Mouse (Mus musculus) embryonic fibroblast, embryonic 13.5 days (primary cell): ENCODE measurements around the gene Cacna1c. TPM values are rescaled to one million over a fixed set of nuclear protein-coding genes. Genes with fewer than 3 reads are reported as not detected.

ENCODE experiments used
- H3K27ac ChIP-seq: 2 replicates; pipeline ENCODE4 v1.5.1; 2012; ENCODE audit warnings: low read length, control low read depth, inconsistent platforms; ENCODE audit not compliant: insufficient read depth
- H3K4me1 ChIP-seq: 2 replicates; pipeline ENCODE4 v1.6.1; 2011; ENCODE audit warnings: low read length; ENCODE audit not compliant: control insufficient read depth, insufficient read depth
- H3K4me3 ChIP-seq: 2 replicates; pipeline ENCODE4 v1.5.1; 2011; ENCODE audit warnings: mild to moderate bottlenecking, control low read depth, low read length; ENCODE audit not compliant: insufficient read depth
- CTCF ChIP-seq: IDR thresholded peaks from 2 replicates; pipeline ENCODE4 v1.5.1; 2011; ENCODE audit warnings: mild to moderate bottlenecking, control low read depth, low read length, moderate library complexity, borderline replicate concordance; ENCODE audit not compliant: insufficient read depth
- POLR2A ChIP-seq: IDR thresholded peaks from 2 replicates; pipeline ENCODE4 v1.6.1; 2011; ENCODE audit warnings: low read depth, mild to moderate bottlenecking, control low read depth, low read length, moderate library complexity
- polyA plus RNA-seq: library from polyadenylated mRNA; stranded (reverse); fragments of >200 nt; gene quantifications from 2 replicates; pipeline ENCODE4 v1.2.4, GENCODE M21; 2011; ENCODE audit warnings: low read depth; ENCODE audit not compliant: missing spikeins, insufficient read length

Gene Cacna1c
- polyA plus RNA-seq, 1 experiment, result 40.7 TPM

DNA sequence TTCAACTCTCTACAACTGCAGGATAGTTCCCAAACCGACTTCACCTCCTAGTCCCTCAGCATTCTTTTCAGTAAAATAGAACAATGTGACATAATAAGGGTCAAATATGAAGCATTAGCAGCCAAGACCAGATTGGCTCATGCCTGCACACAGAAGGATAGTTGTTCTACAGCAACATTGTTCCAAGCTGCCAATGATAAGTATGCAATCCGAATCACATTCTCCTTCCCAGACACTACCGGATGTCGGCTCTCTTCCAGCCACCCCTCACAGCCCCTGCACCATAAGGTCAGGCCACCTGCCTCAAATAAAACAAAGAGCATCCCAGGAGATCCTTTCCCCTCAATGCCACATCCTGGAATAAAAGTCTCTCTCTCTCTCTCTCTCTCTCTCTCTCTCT is 125.4 kb downstream of the Cacna1c start:
- H3K4me3 ChIP-seq, result no peak overlapping the region
- H3K4me1 ChIP-seq, result 0 out of 2 replicates have a peak, but pooled peaks cover 2% of the 10 kb centered on the region
- no peak overlapping the region for H3K27ac ChIP-seq
- no peak for TF ChIP-seq POLR2A
- no peak for TF ChIP-seq CTCF

DNA sequence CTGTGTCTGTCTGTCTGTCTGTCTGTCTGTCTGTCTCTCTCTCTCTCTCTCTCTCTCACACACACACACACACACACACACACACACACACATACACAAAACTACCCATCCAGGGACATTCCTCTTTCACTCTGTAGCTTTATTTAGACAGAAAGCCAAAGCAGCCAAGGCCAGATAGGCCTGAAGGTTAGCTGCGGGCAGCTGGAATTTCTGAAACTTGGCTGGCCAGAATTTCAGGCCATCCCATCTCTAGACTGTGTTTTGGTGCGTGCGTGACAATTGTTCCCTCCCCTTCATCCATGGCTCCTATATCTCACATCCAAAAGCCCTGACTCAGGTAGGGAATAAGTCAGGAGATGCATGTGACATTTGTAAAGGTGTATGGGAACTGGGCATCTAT is 125.9 kb downstream of the Cacna1c start:
- H3K4me1 ChIP-seq, result 0 out of 2 replicates have a peak, but pooled peaks cover 4% of the 10 kb centered on the region
- TF ChIP-seq CTCF, result no peak
- TF ChIP-seq POLR2A, result no peak
- H3K4me3 ChIP-seq, result no peak overlapping the region
- no peak overlapping the region for H3K27ac ChIP-seq

DNA sequence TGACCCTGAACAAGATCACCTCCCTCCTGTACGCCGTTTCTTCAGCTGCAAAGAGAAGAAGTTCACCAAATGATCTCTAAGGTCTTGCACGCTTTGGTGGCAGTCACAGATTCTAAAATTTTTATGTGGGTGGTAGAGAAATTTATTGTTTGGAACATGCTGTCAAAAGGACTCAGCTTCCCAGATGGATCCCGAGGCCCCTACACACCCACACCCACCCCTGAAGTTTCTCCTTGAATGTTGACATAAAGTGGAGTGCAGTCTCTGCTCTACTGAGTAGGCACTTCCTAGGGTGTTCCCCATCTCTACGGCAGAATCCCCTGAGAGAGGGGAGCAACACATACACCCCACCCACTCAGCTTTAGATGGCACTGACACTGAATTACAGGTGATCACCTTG is 127.1 kb downstream of the Cacna1c start:
- TF ChIP-seq POLR2A, result no peak
- no peak for TF ChIP-seq CTCF
- no peak overlapping the region for H3K27ac ChIP-seq
- no peak overlapping the region for H3K4me3 ChIP-seq
- 0 out of 2 replicates have a peak, but pooled peaks cover 2% of the 10 kb centered on the region for H3K4me1 ChIP-seq

DNA sequence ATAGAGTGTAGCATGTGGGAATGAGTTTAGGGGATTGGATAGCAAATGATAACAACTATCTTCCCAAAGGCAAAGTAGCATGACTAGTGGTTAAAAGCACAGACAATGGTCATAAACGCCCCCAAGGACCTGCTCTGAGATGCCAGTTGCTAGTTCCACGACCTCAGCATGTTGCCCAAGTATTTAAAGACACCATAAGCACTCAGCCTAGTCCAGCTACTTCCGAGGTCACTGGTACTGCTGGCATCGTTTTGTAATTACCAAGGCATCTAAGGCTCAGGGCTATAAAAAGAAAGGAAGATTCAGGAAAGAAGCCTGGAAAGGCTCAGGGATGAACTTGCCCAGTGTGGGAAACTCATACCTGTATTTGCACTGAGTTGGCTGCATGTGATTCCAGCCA is 127.6 kb downstream of the Cacna1c start:
- Histone ChIP-seq H3K4me3 (no peak overlapping the region), H3K4me1 (0 out of 2 replicates have a peak, but pooled peaks cover 2% of the 10 kb centered on the region), H3K27ac (no peak overlapping the region)
- no peak for TF ChIP-seq CTCF
- no peak for TF ChIP-seq POLR2A

DNA sequence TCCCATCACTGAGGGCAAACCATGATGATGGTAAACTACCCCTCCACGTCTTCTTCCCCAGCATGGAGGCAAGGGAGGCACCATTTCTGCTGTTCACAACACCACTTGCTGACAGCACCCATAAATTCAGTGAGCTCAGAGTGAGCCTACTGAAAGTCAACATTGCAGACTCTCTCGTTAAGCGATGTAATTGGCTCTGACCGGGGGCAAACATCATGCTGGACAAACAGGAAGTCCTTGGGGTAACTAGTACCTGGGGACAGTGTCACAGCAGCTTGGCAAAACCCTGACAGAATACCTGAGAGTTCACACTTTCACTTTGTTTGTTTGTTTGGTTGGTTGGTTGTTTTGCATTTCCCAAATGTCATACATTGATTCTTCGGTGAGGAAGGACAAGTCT is 131.3 kb downstream of the Cacna1c start:
- H3K4me1 ChIP-seq, result peaks cover 6% of the 10 kb centered on the region; the same call in 1 of the 2 replicates
- peak overlapping the region; percentile 12; the same call in 1 of the 2 replicates for H3K27ac ChIP-seq
- no peak for TF ChIP-seq POLR2A
- TF ChIP-seq CTCF, result no peak
- no peak overlapping the region for H3K4me3 ChIP-seq

DNA sequence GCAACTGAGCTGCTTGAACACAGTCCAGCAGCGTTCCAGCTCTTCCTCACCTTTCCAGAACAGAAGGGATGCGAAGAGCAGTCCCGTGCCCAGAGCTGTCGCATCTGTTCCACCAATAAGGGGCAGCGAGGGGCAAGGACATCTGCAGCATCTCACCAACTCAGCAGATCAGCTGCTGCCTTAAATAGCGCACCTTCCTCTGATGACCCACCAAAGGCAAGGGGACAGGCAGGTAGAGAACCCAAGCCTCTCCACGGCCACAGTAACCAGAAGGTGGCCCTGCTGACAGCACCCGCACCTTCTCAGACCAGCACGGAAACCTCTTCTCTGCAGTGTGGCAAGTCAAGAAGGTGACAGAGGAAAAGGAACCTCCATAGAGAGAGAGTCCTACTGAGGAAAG is 131.8 kb downstream of the Cacna1c start:
- Histone ChIP-seq H3K27ac (no peak overlapping the region), H3K4me3 (no peak overlapping the region), H3K4me1 (peaks cover 6% of the 10 kb centered on the region; the same call in 1 of the 2 replicates)
- no peak for TF ChIP-seq POLR2A
- TF ChIP-seq CTCF, result no peak

DNA sequence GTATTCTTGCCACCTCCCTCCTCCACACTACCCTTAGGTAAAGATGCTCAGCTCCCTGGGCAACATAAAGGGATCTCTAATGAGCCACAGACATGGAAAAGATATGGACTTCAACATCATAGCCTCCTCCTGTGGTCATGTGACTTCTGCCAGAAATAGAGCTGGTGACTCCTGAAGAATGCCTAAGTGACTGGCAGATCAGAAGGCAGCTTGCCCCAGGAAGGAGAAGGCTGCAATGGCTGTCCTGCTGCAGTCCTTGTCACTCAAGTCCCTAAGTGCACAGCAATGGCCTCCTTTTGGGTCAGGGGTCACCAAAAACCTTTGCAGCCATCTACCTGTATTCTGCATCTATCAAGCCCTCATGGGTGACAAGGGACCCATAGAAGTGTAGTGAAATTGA is 133.5 kb downstream of the Cacna1c start:
- Histone ChIP-seq H3K27ac (no peak overlapping the region), H3K4me1 (peaks cover 10% of the 10 kb centered on the region), H3K4me3 (no peak overlapping the region)
- no peak for TF ChIP-seq CTCF
- TF ChIP-seq POLR2A, result no peak

DNA sequence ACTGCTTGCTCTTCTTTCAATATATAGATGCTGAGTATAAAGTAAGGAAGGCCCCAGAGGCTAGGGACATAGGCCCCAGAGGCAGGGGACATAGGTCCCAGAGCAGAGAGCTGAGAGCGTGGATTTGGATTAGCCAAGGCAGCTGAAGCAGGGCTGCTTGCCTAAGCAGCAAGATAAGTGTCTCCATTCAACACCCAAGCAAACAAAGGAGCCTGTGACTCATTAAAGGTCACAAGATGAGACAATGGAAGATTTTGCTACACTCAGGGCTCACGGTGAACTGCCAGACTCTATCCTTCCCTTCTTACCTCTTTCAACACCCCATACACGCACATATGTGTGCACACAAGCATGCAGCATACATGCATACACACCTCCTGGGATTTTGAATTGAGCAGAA is 137.3 kb downstream of the Cacna1c start:
- TF ChIP-seq POLR2A (no peak), CTCF (no peak)
- Histone ChIP-seq H3K4me3 (no peak overlapping the region), H3K27ac (0 out of 2 replicates have a peak overlapping the region, but pooled peaks have one; percentile 8), H3K4me1 (peaks cover 7% of the 10 kb centered on the region)

DNA sequence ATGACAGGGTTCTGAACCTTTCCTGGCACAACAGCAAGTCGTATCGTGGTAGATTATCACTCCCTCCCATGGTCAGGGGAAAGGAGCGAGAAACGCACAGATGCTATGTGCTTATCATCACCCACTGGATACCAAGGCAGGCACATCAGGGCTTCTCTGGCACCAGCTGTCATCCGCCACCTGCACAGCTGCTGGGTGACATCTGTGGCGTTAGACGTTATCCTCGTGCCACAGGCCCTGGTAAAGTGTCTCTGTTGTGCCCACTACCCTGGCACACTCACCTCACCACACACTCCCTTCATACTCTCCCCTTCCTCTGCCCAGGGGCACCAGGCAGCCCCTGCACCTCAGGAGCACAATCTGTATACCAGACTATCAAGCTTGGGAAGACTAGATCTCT is 137.8 kb downstream of the Cacna1c start:
- H3K4me3 ChIP-seq, result no peak overlapping the region
- TF ChIP-seq CTCF, result no peak
- peaks cover 7% of the 10 kb centered on the region for H3K4me1 ChIP-seq
- H3K27ac ChIP-seq, result no peak overlapping the region

DNA sequence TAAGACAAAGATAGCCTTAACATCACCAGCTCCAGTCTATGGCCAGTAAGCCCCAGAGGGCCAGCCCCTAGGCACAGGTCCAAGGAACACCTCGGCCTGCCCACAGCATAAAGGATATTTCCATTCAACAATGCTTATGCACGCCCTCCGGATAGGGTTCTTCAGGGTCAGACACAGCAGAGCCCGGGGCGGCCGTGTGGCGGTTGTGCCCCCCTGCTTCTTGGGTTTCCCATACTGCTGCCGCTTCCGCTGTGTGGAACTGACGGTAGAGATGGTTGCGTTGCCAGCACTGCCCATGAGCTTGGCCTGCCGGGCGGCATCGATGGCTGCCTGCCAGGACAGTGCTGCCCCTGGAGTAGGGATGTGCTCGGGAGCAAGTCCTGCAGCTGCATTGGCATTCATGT is 139.1 kb downstream of the Cacna1c start:
- no peak overlapping the region for H3K4me3 ChIP-seq
- H3K27ac ChIP-seq, result no peak overlapping the region
- peaks cover 11% of the 10 kb centered on the region for H3K4me1 ChIP-seq
- TF ChIP-seq POLR2A (no peak), CTCF (no peak)

DNA sequence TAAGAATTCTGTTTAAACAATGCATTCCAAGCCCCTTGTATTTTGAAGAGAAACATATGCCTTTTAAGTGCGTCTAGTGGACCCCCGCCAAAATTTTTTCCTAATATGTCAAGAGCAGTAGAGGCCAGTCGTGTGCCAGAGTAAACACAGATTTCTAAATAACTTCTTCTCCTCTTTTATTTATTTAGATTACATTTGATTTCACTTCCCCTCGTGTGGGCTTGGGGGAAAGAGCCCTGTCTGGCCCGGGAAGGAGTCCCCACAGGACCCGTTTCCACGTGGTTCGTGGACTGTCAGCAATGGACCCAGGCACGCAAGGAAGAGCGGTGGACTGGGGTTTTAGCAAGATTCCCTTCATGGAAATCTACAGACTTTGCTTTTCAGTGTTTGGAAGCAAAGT is 143.4 kb downstream of the Cacna1c start:
- Histone ChIP-seq H3K27ac (peak overlapping the region; percentile 93), H3K4me3 (no peak overlapping the region), H3K4me1 (peaks cover 8% of the 10 kb centered on the region)
- TF ChIP-seq CTCF (no peak), POLR2A (no peak)
